Mouse (Mus musculus) adrenal gland, postnatal 36 days (tissue): Measurements from ENCODE around the gene Brd9. TPM values are rescaled to one million over a fixed set of nuclear protein-coding genes. Genes with fewer than 3 reads are reported as not detected.
"Not testable (repeated sequence)": the region's sequence is repeated elsewhere in the genome, so short reads cannot be mapped to it uniquely, and the experiment has no call there.

ENCODE experiments used
- DNase-seq, 2 experiments: peaks; one replicate each; pipeline ENCODE4 v3.0.0; 2021; ENCODE audit warnings: mixed read lengths in 1 of 2
- microRNA-seq: library from miRNA; unstranded; fragments of <30 nt; microRNA quantifications from one replicate; pipeline ENCODE4 v1.2.0, GENCODE M21; 2021
- total RNA-seq, 2 experiments: library from RNA; stranded (reverse); gene quantifications; 2 replicates each; pipeline ENCODE4 v1.2.3; 2021

Brd9 gene
- total RNA-seq, 2 experiments from 2014 or later = 30.9 to 31.7 TPM

GRCm38 (mm10) chr13:73990325-73990724 is 52.7 kb downstream of the Brd9 start:
- DNase-seq = no peak

DNA sequence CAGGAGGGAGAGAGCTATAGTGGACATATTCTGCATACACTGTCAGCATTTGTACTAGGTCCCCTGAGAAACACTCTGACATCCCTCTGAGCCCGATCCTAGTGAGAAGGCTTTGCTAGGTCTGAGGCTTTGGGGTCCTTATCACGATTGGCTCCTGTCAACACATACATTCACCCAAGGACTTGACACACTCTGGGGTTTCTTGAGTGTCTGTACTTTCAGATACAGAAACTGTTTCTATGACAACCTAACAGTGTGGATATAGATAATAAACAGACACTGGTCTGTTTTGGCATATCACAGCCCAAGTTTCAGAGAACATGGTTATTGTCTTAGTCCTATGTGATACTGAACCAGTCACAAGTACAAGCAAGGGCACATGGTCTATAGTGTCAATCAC is 53.1 kb downstream of the Brd9 start:
- no peak for DNase-seq

GRCm38 (mm10) chr13:73991267-73991666 is 53.7 kb downstream of the Brd9 start:
- DNase-seq = no peak

DNA sequence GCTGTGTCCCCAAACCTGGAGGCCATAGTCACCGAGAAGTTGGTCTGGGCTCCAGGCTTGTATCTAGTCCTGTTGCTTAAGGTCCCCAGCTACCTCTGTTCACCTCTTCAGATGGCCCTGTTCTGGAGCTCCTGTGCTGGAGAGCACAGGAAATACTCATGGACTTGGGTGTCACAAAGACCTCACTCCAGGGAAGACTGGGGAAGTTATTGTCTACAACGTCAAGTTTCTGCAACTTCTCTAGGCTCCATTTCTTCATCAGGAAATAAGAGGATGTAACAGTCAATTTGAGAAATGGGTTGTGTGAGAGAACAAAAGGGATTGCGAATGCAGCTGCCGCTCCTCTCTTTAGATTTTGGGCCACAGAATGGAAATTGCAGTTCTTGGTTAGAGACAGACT is 58.8 kb downstream of the Brd9 start:
- DNase-seq = no peak

DNA sequence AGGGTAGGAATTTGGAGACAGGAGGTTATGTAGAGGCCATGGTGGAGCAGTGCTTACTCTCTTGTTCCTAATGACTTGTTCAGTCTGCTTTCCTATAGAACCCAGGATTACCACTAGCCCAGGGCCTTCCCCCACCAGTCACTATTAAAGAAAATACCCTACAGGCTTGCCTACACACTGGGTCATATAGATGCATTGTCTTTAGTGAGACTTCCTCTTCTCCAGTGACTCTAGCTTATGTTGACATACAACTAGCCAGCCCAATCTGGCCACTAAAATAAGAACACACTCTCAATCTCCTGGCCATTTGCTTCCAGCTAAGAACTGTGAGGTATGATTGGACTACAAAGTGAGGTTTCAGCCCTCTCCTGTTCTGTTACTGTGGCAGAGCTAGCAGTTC is 62.9 kb downstream of the Brd9 start:
- no peak for DNase-seq

DNA sequence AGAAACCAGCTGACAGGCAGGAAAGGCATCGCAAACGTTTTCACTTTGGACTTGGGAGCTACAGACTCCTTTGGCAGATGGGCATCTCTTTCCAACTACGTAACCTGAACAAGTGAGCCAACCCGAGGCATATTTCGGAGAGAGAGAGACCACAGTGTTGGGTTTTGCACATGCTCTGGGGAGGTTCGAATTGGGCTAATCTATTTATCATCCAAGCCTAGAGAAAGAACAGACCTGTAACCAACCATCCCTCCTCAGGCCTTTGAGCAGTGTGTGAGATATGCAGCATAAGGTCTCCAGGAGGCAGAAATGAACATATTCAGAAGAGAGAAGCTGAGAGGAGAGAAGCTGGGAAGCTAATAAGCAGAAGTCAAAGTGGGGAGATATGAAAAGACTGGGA is 63.4 kb downstream of the Brd9 start:
- no peak for DNase-seq

GRCm38 (mm10) chr13:74001492-74001891 is 63.9 kb downstream of the Brd9 start:
- no peak for DNase-seq

GRCm38 (mm10) chr13:74006881-74007280 is 69.3 kb downstream of the Brd9 start:
- not testable (repeated sequence) for DNase-seq

GRCm38 (mm10) chr13:74008216-74008615 is 70.6 kb downstream of the Brd9 start:
- not testable (repeated sequence) for DNase-seq

- peak; percentile 98 for DNase-seq
These were observed 71.5 kb downstream of the Brd9 start, which contains the start of gene Tppp for GRCm38 (mm10) chr13:74008948-74009718. Gene Tppp (plus strand): TSS chr13:74009407.

DNA sequence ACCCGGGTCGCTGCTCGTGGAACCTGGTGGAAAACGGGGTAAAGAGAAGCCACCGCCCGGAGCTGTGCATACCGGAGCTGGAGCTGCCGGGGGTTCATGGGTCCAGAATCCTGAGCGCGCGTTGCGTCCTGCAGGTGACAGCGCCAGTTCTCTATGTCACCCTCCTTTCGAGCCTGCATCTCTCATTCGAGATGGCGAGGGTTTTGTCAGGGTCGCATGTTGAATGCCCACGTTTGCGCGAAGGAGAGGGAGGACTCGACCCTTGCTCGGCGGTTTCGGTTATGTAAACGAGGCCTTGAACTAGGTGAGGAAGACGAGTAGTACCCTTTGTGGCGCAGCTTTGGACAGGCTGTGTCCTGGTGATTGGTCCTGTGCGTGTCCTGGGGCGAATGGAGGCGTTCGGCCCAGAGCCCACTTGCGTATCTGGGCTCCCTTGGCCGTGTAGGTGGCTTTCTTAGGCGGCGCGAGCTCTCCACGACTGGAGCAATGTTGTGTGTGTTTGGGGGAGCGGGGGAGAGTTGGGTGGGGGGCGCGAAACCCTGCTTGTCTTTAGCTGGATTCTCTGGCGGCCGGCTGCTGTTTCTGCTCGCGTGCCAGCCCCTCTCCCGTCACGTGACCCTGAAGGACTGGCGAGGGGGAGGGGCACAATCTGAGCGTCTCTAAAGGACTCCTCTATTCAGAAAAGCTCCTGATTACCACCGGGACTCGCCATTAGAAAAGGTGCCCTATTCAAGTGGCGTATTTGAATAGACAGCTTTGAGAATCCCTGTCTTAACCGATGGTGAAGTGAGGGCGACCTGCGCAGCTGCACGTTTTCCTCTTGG is 72.4 kb downstream of the Brd9 start:
- peak; percentile 77 to 87 for DNase-seq

Small RNAs within 50 kb of the gene (microRNA-seq; reads per million reads assigned to microRNA genes)
- gene Gm25197 = not detected

Other genes starting within 250 kb of the Brd9 start
- gene Slc6a19, start 232.9 kb upstream of the Brd9 start, total RNA-seq = under 1 TPM; 0.20 to 0.26 TPM
- 10 to 100 TPM; 35.8 to 36.6 TPM for gene Slc12a7, start 204.7 kb upstream of the Brd9 start, total RNA-seq
- gene Nkd2, start 90.2 kb upstream of the Brd9 start, total RNA-seq = 1 to 10 TPM; 1.3 to 1.9 TPM
- 1 to 10 TPM; 1.7 to 1.9 TPM for gene Trip13, start within 50 bp of the Brd9 start, total RNA-seq
- gene Zdhhc11, start 26.0 kb downstream of the Brd9 start, total RNA-seq = not detected
- gene Tppp, start 71.6 kb downstream of the Brd9 start, total RNA-seq = 10 to 100 TPM; 10.1 to 14.2 TPM
- 1 to 10 TPM; 4.1 to 6.5 TPM for gene Cep72, start 124.5 kb downstream of the Brd9 start, total RNA-seq
- under 1 TPM; 0.10 to 0.20 TPM for gene Slc9a3, start 183.6 kb downstream of the Brd9 start, total RNA-seq